Mouse (Mus musculus) central nervous system, embryonic 11.5 days (tissue): ENCODE measurements around the gene Ttll10. TPM values are rescaled to one million over a fixed set of nuclear protein-coding genes. Genes with fewer than 3 reads are reported as not detected.

ENCODE experiments used
- polyA plus RNA-seq: library from polyadenylated mRNA; depleted of rRNA; stranded (reverse); fragments of >200 nt; gene quantifications from 2 replicates; pipeline ENCODE4 v1.2.3, GENCODE M21; 2012; rRNA removed

The Ttll10 gene
- 0.24 and 0.45 TPM in 2 replicates for polyA plus RNA-seq

DNA sequence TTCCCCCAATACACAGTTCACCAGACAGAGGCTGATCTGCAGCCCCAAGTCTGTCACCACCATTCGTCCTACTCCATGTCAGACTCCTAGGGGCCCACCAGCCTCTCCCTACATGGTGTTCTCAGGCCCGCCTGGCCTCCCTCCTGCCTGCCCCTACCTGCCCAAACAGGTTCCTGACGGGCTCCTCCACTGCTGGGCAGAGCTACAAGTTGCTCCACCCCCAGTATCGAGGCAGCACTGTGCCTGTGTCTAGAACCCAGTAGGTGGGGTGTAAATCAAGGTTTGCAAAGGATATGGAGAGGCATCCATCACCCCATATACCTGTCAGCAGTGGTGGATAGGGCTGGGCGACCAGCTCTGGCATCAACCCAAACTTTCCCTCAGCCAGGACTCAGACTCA, at the start of gene Ttll10:
Gene Ttll10, minus strand, starts transcription at position 154 of the 400 bp plus-strand sequence.

DNA sequence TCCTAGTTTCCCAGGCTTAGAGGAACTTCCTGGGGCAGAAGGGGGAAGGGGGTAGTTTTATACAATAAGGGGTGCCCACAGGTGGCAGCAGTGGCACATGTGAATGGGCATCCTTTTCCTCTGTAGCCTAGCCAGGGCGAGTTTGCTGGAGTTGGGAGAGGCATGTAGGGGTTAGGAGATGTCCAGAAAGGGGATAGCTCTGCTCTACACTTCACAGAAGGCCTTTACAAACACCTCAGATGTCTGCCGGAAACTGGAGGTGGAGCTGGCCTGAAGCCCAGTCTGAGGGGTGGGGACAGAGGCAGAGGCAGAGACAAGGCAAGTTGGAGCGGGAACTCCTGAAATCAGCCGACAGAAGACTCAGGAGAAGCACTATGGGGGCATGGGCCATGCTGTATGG, 33.2 kb downstream of the Ttll10 start, which contains the start of gene Tnfrsf18:
Gene Tnfrsf18, plus strand, starts transcription at position 152 of the 400 bp plus-strand sequence.

DNA sequence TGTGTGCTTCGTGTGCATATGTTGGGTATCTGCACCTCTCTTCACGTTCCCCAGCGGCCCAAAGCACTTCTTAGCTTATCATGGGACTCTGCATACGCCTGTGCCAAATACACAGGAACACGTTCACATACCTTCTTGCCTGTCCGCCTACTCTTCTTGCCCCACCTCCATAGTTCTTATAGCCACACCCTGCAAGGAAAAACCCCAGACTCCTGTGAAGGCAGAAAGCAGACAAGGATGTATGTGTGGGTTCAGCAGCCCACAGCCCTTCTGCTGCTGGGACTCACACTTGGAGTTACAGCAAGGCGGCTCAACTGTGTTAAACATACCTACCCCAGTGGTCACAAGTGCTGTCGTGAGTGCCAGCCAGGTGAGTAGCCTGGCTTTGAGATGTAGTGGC, 45.6 kb downstream of the Ttll10 start, which contains the start of gene Tnfrsf4:
Gene Tnfrsf4, plus strand, starts transcription at position 207 of the 400 bp plus-strand sequence.

GRCm38 (mm10) chr4:155992241-155992905, 66.8 kb downstream of the Ttll10 start, which contains the start of the genes B3galt6 and Sdf4:
Gene B3galt6, minus strand, starts transcription at chr4:155992649.
Gene Sdf4, plus strand, starts transcription at chr4:155992872.

Other genes starting within 250 kb of the Ttll10 start
- gene Ccnl2, start 246.9 kb downstream of the Ttll10 start, polyA plus RNA-seq: 225 and 230 TPM in 2 replicates
- 126 and 135 TPM in 2 replicates for gene Aurkaip1, start 228.1 kb downstream of the Ttll10 start, polyA plus RNA-seq
- 53.6 and 63.9 TPM in 2 replicates for gene Mxra8, start 219.7 kb downstream of the Ttll10 start, polyA plus RNA-seq
- gene Dvl1, start 212.0 kb downstream of the Ttll10 start, polyA plus RNA-seq: 61.8 and 67.7 TPM in 2 replicates
- gene Tas1r3, start 196.1 kb downstream of the Ttll10 start, polyA plus RNA-seq: 0.34 and 0.48 TPM in 2 replicates
- 8.5 and 16.8 TPM in 2 replicates for gene Cptp, start 190.0 kb downstream of the Ttll10 start, polyA plus RNA-seq
- 60.0 and 67.2 TPM in 2 replicates for gene Ints11, start 189.9 kb downstream of the Ttll10 start, polyA plus RNA-seq
- 58.7 and 62.5 TPM in 2 replicates for gene Pusl1, start 167.6 kb downstream of the Ttll10 start, polyA plus RNA-seq
- 44.4 and 50.6 TPM in 2 replicates for gene Acap3, start 167.6 kb downstream of the Ttll10 start, polyA plus RNA-seq
- gene Ube2j2, start 115.6 kb downstream of the Ttll10 start, polyA plus RNA-seq: 112 and 120 TPM in 2 replicates
- 14.8 and 17.7 TPM in 2 replicates for gene C1qtnf12, start 97.1 kb downstream of the Ttll10 start, polyA plus RNA-seq
- 8.5 and 10.3 TPM in 2 replicates for gene B3galt6, start 66.8 kb downstream of the Ttll10 start, polyA plus RNA-seq
- 76.6 and 90.7 TPM in 2 replicates for gene Sdf4, start 66.5 kb downstream of the Ttll10 start, polyA plus RNA-seq
- 4.2 and 4.4 TPM in 2 replicates for gene Tnfrsf4, start 45.6 kb downstream of the Ttll10 start, polyA plus RNA-seq
- gene Tnfrsf18, start 33.2 kb downstream of the Ttll10 start, polyA plus RNA-seq: 0.06 and 0.16 TPM in 2 replicates
- 58.0 and 88.7 TPM in 2 replicates for gene 9430015G10Rik, start 50.6 kb upstream of the Ttll10 start, polyA plus RNA-seq
- gene Rnf223, start 71.1 kb upstream of the Ttll10 start, polyA plus RNA-seq: 2.9 and 4.2 TPM in 2 replicates
- 227 and 301 TPM in 2 replicates for gene Agrn, start 138.1 kb upstream of the Ttll10 start, polyA plus RNA-seq
- 1.0 and 1.2 TPM in 2 replicates for gene Isg15, start 141.4 kb upstream of the Ttll10 start, polyA plus RNA-seq
- gene AW011738, start 143.9 kb upstream of the Ttll10 start, polyA plus RNA-seq: 5.1 and 8.3 TPM in 2 replicates
- 0.80 and 0.85 TPM in 2 replicates for gene Perm1, start 156.5 kb upstream of the Ttll10 start, polyA plus RNA-seq
- 53.9 and 68.3 TPM in 2 replicates for gene Plekhn1, start 175.4 kb upstream of the Ttll10 start, polyA plus RNA-seq
- 115 and 144 TPM in 2 replicates for gene Noc2l, start 176.6 kb upstream of the Ttll10 start, polyA plus RNA-seq
- gene Samd11, start 196.2 kb upstream of the Ttll10 start, polyA plus RNA-seq: 5.3 and 5.9 TPM in 2 replicates